Mouse (Mus musculus): ENCODE measurements around the gene Olfr1395. TPM values are rescaled to one million over a fixed set of nuclear protein-coding genes. Genes with fewer than 3 reads are reported as not detected.

The Olfr1395 gene
- polyA plus RNA-seq, 2 experiments: not detected

DNA sequence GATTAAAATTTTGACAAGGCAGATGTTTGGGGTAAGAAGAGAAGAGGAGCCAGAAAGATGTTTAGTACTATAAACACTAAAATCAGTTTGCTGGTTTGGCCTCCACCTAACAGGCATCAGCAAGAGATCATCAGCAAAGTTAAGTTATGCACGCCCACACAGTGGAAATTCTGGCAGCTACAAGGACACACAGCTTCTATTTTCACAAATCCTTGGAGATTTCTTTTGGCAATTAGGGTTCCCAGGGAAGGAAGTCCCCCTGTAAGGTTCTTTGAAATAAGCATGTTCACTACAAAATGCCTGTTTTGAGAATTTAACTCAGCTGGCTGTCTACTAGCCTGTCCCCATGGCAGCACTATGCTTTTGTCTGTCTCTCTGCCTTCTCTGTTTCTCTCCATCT is 31.1 kb upstream of the Olfr1395 start:
- Histone ChIP-seq H3K4me3 (ENCODE audit: insufficient read depth in 1 of 2, low read depth in 2 of 2, low read length in 2 of 2) (no peak overlapping the region), H3K4me1 (replicated peaks; ENCODE audit: control insufficient read depth in 2 of 2, insufficient read depth in 2 of 2, low read length in 1 of 2) (no peaks in the 10 kb centered on the region), H3K4me2 (ENCODE audit: low read depth) (no peak overlapping the region), H3K27me3 (ENCODE audit: control insufficient read depth, insufficient read depth, low read length) (no peaks in the 10 kb centered on the region), H3K9ac (replicated peaks) (no peak overlapping the region), H3K9me3 (ENCODE audit: control insufficient read depth, low read length) (no peaks in the 10 kb centered on the region), H3K36me3 (replicated peaks; ENCODE audit: control insufficient read depth, insufficient read depth, low read depth) (no peaks in the 10 kb centered on the region), H3K27ac (no peak overlapping the region)
- ATAC-seq (ENCODE audit: insufficient read depth): no peak
- DNase-seq (ENCODE audit: low read depth in 3 of 3, low spot score in 3 of 3): no peak
- WGBS (ENCODE audit: insufficient replicate concordance): 43% methylated on average over 1 of the region's 1 CpGs
- TF ChIP-seq CTCF (IDR thresholded peaks at IDR 0.05; ENCODE audit: low read depth): no peak
- no peak for TF ChIP-seq EP300 (IDR thresholded peaks at IDR 0.05; ENCODE audit: low read depth)

DNA sequence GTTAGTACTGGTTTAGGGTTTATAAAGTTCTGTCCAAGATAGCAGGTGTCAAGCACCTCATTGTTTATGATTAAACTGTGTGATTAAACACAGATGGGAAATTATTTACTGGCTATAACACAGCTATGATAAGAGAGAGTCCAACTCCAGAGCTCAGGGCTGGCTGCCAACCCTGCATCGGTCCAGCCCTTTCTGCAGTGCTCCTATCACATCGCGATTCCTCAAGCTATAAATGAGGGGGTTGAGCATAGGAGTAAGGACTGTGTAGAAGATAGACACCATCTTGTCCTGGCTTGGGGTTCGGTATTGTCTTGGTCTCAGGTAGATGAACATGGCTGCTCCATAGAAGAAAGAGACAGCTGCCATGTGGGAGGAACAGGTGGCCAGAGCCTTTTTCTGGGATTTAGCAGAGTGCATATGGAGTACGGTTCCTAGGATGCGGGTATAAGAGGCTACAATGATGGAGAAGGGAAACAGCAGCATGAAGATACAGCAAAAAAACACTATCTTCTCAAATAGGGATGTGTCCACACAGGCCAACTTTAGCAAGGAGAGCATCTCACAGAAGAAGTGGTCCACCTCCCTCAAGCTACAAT is 29.4 kb upstream of the Olfr1395 start:
- Histone ChIP-seq H3K4me2 (ENCODE audit: low read depth) (no peak overlapping the region), H3K4me1 (replicated peaks; ENCODE audit: control insufficient read depth in 2 of 2, insufficient read depth in 2 of 2, low read length in 1 of 2) (no peaks in the 10 kb centered on the region), H3K27me3 (ENCODE audit: control insufficient read depth, insufficient read depth, low read length) (no peaks in the 10 kb centered on the region), H3K36me3 (replicated peaks; ENCODE audit: control insufficient read depth, insufficient read depth, low read depth) (no peaks in the 10 kb centered on the region), H3K9ac (replicated peaks) (no peak overlapping the region), H3K4me3 (ENCODE audit: insufficient read depth in 1 of 2, low read depth in 2 of 2, low read length in 2 of 2) (no peak overlapping the region), H3K9me3 (ENCODE audit: control insufficient read depth, low read length) (no peaks in the 10 kb centered on the region), H3K27ac (no peak overlapping the region)
- no peak for TF ChIP-seq EP300 (IDR thresholded peaks at IDR 0.05; ENCODE audit: low read depth)
- no peak for TF ChIP-seq CTCF (IDR thresholded peaks at IDR 0.05; ENCODE audit: low read depth)
- WGBS (ENCODE audit: insufficient replicate concordance): 69% methylated on average over 6 of the region's 6 CpGs
- ATAC-seq (ENCODE audit: insufficient read depth) (no peak), DNase-seq (ENCODE audit: low read depth in 3 of 3, low spot score in 3 of 3) (no peak)

DNA sequence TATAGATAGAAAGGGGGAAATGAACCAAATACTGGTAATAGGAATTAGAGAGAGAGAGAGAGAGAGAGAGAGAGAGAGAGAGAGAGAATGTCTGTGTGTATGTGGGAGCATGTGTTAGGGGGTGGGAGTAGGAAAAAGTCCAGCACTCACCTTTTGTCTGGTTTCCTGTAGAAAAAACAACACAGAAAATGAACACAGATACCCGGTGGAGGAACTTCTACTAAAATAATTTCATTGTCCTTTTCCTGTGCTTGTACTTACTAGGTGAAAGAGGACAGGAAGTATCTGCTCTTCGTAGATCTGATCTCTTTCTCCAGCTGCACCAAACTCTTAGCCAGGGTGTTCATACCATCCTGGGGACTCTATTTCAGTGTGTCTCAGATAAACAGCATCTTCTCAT is 27.9 kb upstream of the Olfr1395 start:
- WGBS (ENCODE audit: insufficient replicate concordance): 5% methylated on average over 2 of the region's 2 CpGs
- Histone ChIP-seq H3K27ac (no peak overlapping the region), H3K4me2 (ENCODE audit: low read depth) (no peak overlapping the region), H3K9ac (replicated peaks) (no peak overlapping the region), H3K36me3 (replicated peaks; ENCODE audit: control insufficient read depth, insufficient read depth, low read depth) (no peaks in the 10 kb centered on the region), H3K9me3 (ENCODE audit: control insufficient read depth, low read length) (no peaks in the 10 kb centered on the region), H3K4me1 (replicated peaks; ENCODE audit: control insufficient read depth in 2 of 2, insufficient read depth in 2 of 2, low read length in 1 of 2) (no peaks in the 10 kb centered on the region), H3K27me3 (ENCODE audit: control insufficient read depth, insufficient read depth, low read length) (no peaks in the 10 kb centered on the region), H3K4me3 (ENCODE audit: insufficient read depth in 1 of 2, low read depth in 2 of 2, low read length in 2 of 2) (no peak overlapping the region)
- no peak for DNase-seq (ENCODE audit: low read depth in 3 of 3, low spot score in 3 of 3)
- ATAC-seq (ENCODE audit: insufficient read depth): no peak
- no peak for TF ChIP-seq CTCF (IDR thresholded peaks at IDR 0.05; ENCODE audit: low read depth)
- TF ChIP-seq EP300 (IDR thresholded peaks at IDR 0.05; ENCODE audit: low read depth): no peak

DNA sequence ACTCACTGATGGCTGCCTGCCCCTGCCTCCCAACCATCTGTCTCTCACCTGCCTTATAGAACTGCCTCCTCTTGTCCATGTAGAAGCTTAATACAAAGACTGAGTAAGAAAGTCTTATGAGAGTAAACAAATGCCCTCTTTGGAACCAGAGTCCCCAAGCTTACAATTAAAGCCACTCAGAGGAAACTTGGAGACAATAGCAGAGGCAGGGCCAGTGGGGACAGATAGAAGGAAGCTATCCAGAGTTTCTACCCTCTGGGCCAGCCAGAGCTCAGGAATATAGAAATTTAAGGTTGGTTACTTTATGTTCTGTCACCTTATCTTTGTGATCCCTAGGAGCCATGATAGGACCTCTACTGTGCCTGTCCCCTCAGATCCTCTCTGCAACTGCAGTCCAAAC is 27.3 kb upstream of the Olfr1395 start, which contains the start of gene Olfr1396:
TSS of gene Olfr1396 (minus strand) at position 101 of the 400 bp plus-strand sequence.
- no peak for DNase-seq (ENCODE audit: low read depth in 3 of 3, low spot score in 3 of 3)
- Histone ChIP-seq H3K9ac (replicated peaks) (no peak within 1 kb of the TSS), H3K4me2 (ENCODE audit: low read depth) (no peak within 1 kb of the TSS), H3K36me3 (replicated peaks; ENCODE audit: control insufficient read depth, insufficient read depth, low read depth) (no peaks in the 10 kb centered on the region), H3K27ac (no peak within 1 kb of the TSS), H3K9me3 (ENCODE audit: control insufficient read depth, low read length) (no peaks in the 10 kb centered on the region), H3K4me3 (ENCODE audit: insufficient read depth in 1 of 2, low read depth in 2 of 2, low read length in 2 of 2) (no peak within 1 kb of the TSS), H3K27me3 (ENCODE audit: control insufficient read depth, insufficient read depth, low read length) (no peaks in the 10 kb centered on the region), H3K4me1 (replicated peaks; ENCODE audit: control insufficient read depth in 2 of 2, insufficient read depth in 2 of 2, low read length in 1 of 2) (no peaks in the 10 kb centered on the region)
- ATAC-seq (ENCODE audit: insufficient read depth): no peak
- TF ChIP-seq EP300 (IDR thresholded peaks at IDR 0.05; ENCODE audit: low read depth) (no peak), CTCF (IDR thresholded peaks at IDR 0.05; ENCODE audit: low read depth) (no peak)

DNA sequence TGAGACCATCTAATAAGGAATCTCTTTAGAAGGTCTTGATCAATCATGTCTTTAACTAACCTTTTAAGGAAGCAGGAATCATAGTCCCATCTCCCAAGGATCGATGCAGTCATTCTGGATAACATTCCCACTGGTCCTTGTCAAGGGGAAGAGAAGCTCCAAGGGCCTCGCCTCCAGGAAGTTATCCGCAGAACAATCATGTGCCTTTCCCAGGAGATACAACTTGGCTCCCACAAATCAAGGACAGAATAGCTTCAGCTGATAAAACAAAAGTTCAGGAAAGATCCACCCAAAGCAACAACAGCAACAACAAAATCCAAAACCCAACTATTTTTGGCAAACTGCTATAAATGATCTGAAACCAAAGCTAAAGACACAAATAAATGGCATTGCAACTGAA is 22.4 kb upstream of the Olfr1395 start:
- WGBS (ENCODE audit: insufficient replicate concordance): 60% methylated on average over 3 of the region's 3 CpGs
- ATAC-seq (ENCODE audit: insufficient read depth): no peak
- no peak overlapping the region for H3K4me2 ChIP-seq (ENCODE audit: low read depth)

More for the DNA sequence above, 22.4 kb upstream of the Olfr1395 start:
- no peaks in the 10 kb centered on the region for H3K36me3 ChIP-seq (replicated peaks; ENCODE audit: control insufficient read depth, insufficient read depth, low read depth)
- H3K27me3 ChIP-seq (ENCODE audit: control insufficient read depth, insufficient read depth, low read length): no peaks in the 10 kb centered on the region
- no peak overlapping the region for H3K4me3 ChIP-seq (ENCODE audit: insufficient read depth in 1 of 2, low read depth in 2 of 2, low read length in 2 of 2)
- no peak overlapping the region for H3K9ac ChIP-seq (replicated peaks)
- H3K4me1 ChIP-seq (replicated peaks; ENCODE audit: control insufficient read depth in 2 of 2, insufficient read depth in 2 of 2, low read length in 1 of 2): peaks cover 3 to 7% of the 10 kb centered on the region in 2 experiments
- no peaks in the 10 kb centered on the region for H3K9me3 ChIP-seq (ENCODE audit: control insufficient read depth, low read length)
- H3K27ac ChIP-seq: no peak overlapping the region
- no peak for TF ChIP-seq CTCF (IDR thresholded peaks at IDR 0.05; ENCODE audit: low read depth)
- TF ChIP-seq EP300 (IDR thresholded peaks at IDR 0.05; ENCODE audit: low read depth): no peak
- no peak for DNase-seq (ENCODE audit: low read depth in 3 of 3, low spot score in 3 of 3)

All from liver, embryonic 14.5 days (tissue).